Mouse (Mus musculus) midbrain, embryonic 11.5 days (tissue): ENCODE data around the gene Sfxn5. TPM values are rescaled to one million over a fixed set of nuclear protein-coding genes. Genes with fewer than 3 reads are reported as not detected.

Experiments
- ATAC-seq: fragments of 200-750 bp; cut with Nextera tagmentation; 2 replicates; pipeline ENCODE4 v1.8.0; 2017; ENCODE audit warnings: moderate TSS enrichment, moderate library complexity; ENCODE audit not compliant: low FRiP score
- DNase-seq: peaks from one replicate; pipeline ENCODE4 v3.0.0; 2015; ENCODE audit warnings: low spot score; ENCODE audit errors: missing footprints
- H3K27ac ChIP-seq: fragments of 300-500 bp; sonication (generic); 2 replicates; pipeline ENCODE4 v1.5.1; 2014; ENCODE audit warnings: low read depth, low read length
- H3K27me3 ChIP-seq: fragments of 300-500 bp; sonication (generic); 2 replicates; pipeline ENCODE4 v1.6.1; 2014; ENCODE audit warnings: mild to moderate bottlenecking, low read length, moderate library complexity, mixed read lengths; ENCODE audit not compliant: control insufficient read depth, insufficient read depth
- H3K36me3 ChIP-seq: fragments of 300-500 bp; sonication (generic); 2 replicates; pipeline ENCODE4 v1.6.1; 2014; ENCODE audit warnings: mild to moderate bottlenecking, low read length, moderate library complexity, mixed read lengths; ENCODE audit not compliant: control insufficient read depth, insufficient read depth
- H3K4me1 ChIP-seq: fragments of 300-500 bp; sonication (generic); 2 replicates; pipeline ENCODE4 v1.6.1; 2014; ENCODE audit warnings: low read length; ENCODE audit not compliant: control insufficient read depth, insufficient read depth
- H3K4me2 ChIP-seq: fragments of 300-500 bp; sonication (generic); 2 replicates; pipeline ENCODE4 v1.6.1; 2014; ENCODE audit warnings: mild to moderate bottlenecking, moderate library complexity
- H3K4me3 ChIP-seq: fragments of 300-500 bp; sonication (generic); 2 replicates; pipeline ENCODE4 v1.5.1; 2014; ENCODE audit warnings: low read depth, low read length
- H3K9ac ChIP-seq: fragments of 300-500 bp; sonication (generic); 2 replicates; pipeline ENCODE4 v1.6.1; 2014; ENCODE audit warnings: low read length
- H3K9me3 ChIP-seq: fragments of 300-500 bp; sonication (generic); 2 replicates; pipeline ENCODE4 v1.6.1; 2016; ENCODE audit warnings: low read length; ENCODE audit not compliant: control insufficient read depth
- WGBS: fragments of 180-500 bp; shearing (Covaris S2); extraction: QIAGEN DNeasy Blood & Tissue Kit; methylation state at CpG from one replicate; pipeline ENCODE4 v1.1.7; 2014; 5-methylcytosine and 5-hydroxymethylcytosine counted together
- polyA plus RNA-seq: library from polyadenylated mRNA; unstranded; fragments of >200 nt; fragmentation: Nextera tagmentation; extraction: Ambion mirVana; gene quantifications from 2 replicates; pipeline ENCODE4 v1.2.1, GENCODE M21; 2014

The Sfxn5 gene
- polyA plus RNA-seq, 1 experiment from 2014 or later: 6.2 TPM

DNA sequence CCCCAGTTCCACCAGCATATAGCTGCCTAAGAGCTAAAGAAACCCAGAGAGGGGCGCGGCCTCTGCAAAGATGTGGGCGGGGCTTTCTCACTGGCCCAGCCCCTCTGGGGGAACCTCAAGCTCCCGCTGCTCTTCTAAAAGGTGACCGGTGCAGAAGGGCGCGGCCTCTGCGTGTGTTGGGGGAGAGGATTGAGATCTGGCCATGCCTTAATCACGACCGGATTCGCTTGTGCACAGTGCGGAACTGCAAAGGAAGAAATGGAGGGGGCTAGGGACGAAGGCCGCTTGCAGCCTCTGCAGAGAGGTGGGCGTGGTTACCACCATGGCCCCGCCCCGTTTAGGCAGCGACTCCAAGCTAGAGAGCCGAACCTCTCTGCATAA lies 41.5 kb upstream of the Sfxn5 start:
- Histone ChIP-seq H3K4me2 (peak overlapping the region; percentile 97), H3K27ac (no peak overlapping the region; the same call in 1 of the 2 replicates), H3K9me3 (no peaks in the 10 kb centered on the region), H3K36me3 (no peaks in the 10 kb centered on the region), H3K4me3 (peak overlapping the region; percentile 66), H3K27me3 (no peaks in the 10 kb centered on the region; the same call in 1 of the 2 replicates), H3K9ac (peak overlapping the region; percentile 75), H3K4me1 (peaks cover 6% of the 10 kb centered on the region)
- peak; percentile 100 for DNase-seq
- WGBS: under 1% methylated on average over 19 of the region's 19 CpGs
- ATAC-seq: peak; percentile 98

DNA sequence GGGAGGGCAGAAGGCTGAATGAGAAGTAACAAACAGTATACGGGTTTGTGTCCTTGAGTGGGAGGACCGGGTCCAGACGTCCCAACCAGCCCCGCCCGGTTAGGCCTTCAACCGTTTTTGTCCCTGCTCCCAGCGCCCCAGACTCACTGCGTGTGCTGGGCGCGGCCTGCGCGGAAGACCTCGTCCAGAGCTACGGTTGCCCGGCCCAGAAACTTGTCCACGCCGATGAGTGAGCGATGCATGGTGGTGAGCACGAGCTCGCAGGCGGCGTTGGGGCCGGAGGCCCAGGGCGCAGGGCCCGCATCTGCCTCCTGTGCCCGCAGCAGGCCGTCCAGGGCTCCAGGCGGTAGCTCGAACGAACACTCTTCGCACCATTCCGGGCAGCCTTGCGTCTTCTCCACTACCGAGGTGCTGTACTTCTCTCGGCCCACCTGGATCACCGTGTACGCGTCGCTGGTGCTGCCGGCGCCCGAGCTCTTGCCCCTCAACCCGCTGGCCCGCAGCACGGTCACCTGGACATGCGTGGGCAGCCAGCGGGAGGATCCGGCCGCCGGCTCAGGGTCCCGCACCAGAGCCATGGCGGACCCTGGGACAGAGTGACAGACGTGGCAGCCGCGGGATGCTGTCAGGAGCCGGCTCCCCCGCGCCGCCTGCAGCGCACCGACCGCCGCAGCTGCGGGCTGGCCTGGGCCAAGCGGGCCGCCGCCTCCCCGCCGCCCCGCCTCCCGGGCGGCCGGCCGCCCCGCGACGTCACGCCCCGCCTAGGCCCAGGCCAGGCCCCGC lies 40.9 kb upstream of the Sfxn5 start, which contains the start of gene Rab11fip5:
TSS of gene Rab11fip5 (minus strand) at position 684 of the 783 bp plus-strand sequence.
- DNase-seq: peak; percentile 94
- Histone ChIP-seq H3K27ac (no peak within 1 kb of the TSS; the same call in 1 of the 2 replicates), H3K9me3 (no peaks in the 10 kb centered on the region), H3K27me3 (no peaks in the 10 kb centered on the region; the same call in 1 of the 2 replicates), H3K4me3 (peak within 1 kb of the TSS; percentile 66), H3K4me2 (peak within 1 kb of the TSS; percentile 97), H3K36me3 (no peaks in the 10 kb centered on the region), H3K9ac (peak within 1 kb of the TSS; percentile 75), H3K4me1 (peaks cover 6% of the 10 kb centered on the region)
- ATAC-seq: peak; percentile 47
- 1% methylated on average over 78 of the region's 80 CpGs for WGBS

GRCm38 (mm10) chr6:85373066-85373860 lies 40.0 kb upstream of the Sfxn5 start:
- Histone ChIP-seq H3K4me2 (peak overlapping the region; percentile 97), H3K4me3 (peak overlapping the region; percentile 66), H3K4me1 (peaks cover 6% of the 10 kb centered on the region), H3K9me3 (no peaks in the 10 kb centered on the region), H3K27me3 (no peaks in the 10 kb centered on the region; the same call in 1 of the 2 replicates), H3K36me3 (no peaks in the 10 kb centered on the region), H3K9ac (peak overlapping the region; percentile 75), H3K27ac (no peak overlapping the region)
- 84% methylated on average over 10 of the region's 10 CpGs for WGBS
- DNase-seq: peak; percentile 82
- no peak for ATAC-seq

DNA sequence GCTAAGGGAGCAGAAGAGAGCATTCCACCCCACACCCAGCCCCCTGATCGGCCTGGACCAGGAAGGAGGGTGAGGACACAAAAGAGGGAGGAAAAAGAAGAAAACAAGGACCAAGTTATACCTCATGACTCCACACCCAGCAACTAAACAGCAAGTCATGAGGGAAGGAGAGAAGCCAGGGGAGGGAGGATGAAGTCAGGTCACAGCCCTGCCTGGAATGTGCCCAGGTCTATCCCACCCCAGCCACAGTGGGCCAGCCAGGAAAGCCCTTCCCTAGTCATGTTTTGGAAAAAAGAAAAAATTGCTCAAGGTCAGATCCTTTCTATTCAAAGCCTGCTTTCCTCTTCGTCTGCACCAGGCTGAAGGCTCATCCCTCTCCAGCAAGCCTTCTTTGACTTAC lies 39.3 kb upstream of the Sfxn5 start:
- no peak overlapping the region for H3K27ac ChIP-seq
- no peaks in the 10 kb centered on the region; the same call in 1 of the 2 replicates for H3K27me3 ChIP-seq
- H3K36me3 ChIP-seq: no peaks in the 10 kb centered on the region
- peaks cover 6% of the 10 kb centered on the region for H3K4me1 ChIP-seq
- ATAC-seq (no peak), DNase-seq (peak; percentile 75)
- 89% methylated on average over 2 of the region's 2 CpGs for WGBS
- no peak overlapping the region for H3K4me2 ChIP-seq
- H3K9me3 ChIP-seq: no peaks in the 10 kb centered on the region
- H3K9ac ChIP-seq: no peak overlapping the region
- no peak overlapping the region for H3K4me3 ChIP-seq

DNA sequence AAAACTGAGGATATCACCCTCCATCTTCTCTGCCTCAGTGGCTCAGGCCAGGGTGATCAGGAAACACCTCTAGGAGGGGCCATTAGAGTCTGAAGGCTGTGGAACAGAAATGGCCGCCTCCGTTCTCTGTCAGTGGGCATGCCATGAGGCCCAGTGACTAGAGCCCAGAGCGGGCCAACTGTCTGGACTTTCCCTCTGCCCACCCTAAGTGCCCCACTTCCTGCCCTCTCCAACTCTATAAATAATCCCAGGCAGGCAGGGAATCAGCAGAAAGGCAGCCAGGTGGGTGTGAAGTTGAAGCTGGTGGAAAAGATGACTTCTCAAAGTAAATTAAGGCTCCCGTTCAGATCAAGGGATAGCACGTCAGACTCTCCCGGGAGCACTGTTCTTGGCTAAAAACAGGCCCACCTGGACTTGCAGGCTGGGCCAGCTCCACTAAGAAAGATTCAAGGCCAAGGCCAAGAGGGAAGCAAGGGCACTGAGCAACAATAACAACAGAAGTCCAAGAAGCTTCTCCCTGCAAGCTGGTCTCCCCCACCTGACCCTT lies 38.7 kb upstream of the Sfxn5 start:
- peak; percentile 80 for DNase-seq
- Histone ChIP-seq H3K9me3 (no peaks in the 10 kb centered on the region), H3K27me3 (no peaks in the 10 kb centered on the region; the same call in 1 of the 2 replicates), H3K4me1 (peaks cover 6% of the 10 kb centered on the region), H3K4me3 (no peak overlapping the region), H3K9ac (no peak overlapping the region), H3K4me2 (no peak overlapping the region), H3K27ac (no peak overlapping the region), H3K36me3 (no peaks in the 10 kb centered on the region)
- 84% methylated on average over 6 of the region's 6 CpGs for WGBS
- ATAC-seq: no peak

GRCm38 (mm10) chr6:85370666-85371430 lies 37.6 kb upstream of the Sfxn5 start:
- no peaks in the 10 kb centered on the region; the same call in 1 of the 2 replicates for H3K27me3 ChIP-seq
- DNase-seq: peak; percentile 49
- no peak overlapping the region for H3K9ac ChIP-seq
- H3K27ac ChIP-seq: no peak overlapping the region
- no peaks in the 10 kb centered on the region for H3K36me3 ChIP-seq
- no peak overlapping the region for H3K4me3 ChIP-seq
- peaks cover 6% of the 10 kb centered on the region for H3K4me1 ChIP-seq
- H3K4me2 ChIP-seq: no peak overlapping the region
- no peaks in the 10 kb centered on the region for H3K9me3 ChIP-seq
- no peak for ATAC-seq
- WGBS: 92% methylated on average over 9 of the region's 9 CpGs

DNA sequence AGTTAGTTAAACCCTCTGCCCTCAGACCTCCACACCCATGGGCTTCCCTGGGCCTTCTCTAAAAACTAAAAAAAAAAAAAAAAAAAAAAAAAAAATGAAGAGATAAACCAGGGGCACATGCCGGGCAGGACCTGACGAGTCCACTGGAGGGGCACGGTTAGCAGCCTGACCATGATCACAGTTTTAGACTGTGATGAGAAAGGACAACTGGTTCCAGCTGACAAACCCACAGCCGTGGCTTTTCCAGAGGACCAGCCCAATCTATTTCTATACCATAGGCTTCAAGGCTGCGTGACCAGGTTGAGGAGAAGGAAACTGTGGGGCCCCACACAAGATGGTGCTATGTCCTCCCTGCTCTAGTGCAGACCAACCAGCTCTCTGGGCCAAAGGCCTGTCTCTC lies 36.8 kb upstream of the Sfxn5 start:
- Histone ChIP-seq H3K9ac (no peak overlapping the region), H3K4me2 (no peak overlapping the region), H3K27ac (no peak overlapping the region), H3K4me3 (no peak overlapping the region), H3K27me3 (no peaks in the 10 kb centered on the region; the same call in 1 of the 2 replicates), H3K4me1 (peaks cover 5% of the 10 kb centered on the region), H3K36me3 (no peaks in the 10 kb centered on the region), H3K9me3 (no peaks in the 10 kb centered on the region)
- DNase-seq (peak; percentile 31), ATAC-seq (no peak)
- WGBS: 89% methylated on average over 5 of the region's 5 CpGs

DNA sequence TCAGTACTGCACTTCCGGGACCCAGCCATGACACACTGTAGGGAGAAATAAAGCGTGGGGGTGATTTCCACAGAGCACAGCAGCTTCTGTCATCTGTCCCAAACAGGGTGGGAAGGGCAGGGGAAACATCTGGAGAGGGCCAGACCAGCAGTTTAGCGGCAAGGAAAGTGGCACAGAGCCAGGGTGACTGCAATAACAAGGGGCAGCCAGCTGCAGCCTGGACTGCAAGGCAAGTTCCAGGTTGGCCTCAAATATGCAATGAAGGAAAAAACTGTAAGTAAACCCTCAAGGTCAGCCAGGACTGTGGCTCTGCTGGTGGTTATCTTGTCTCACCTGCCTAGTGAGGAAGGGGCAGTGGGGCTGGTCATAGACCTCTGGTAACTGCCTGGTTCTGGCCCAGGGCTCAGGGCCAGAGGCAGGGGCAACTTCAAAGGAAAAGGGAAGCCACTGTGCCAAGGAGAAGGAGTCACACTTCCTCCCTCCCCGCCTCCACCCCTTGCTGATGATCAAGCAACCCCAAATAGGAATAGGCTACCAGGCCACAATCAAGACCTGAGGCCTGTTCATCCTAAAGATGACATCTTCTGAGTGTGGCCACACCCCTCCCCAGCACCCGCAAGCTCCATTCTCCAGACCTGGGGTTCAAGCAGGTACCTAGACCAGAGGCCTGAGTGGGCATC lies 36.1 kb upstream of the Sfxn5 start:
- DNase-seq (peak; percentile 62), ATAC-seq (no peak)
- WGBS: 84% methylated on average over 5 of the region's 5 CpGs
- Histone ChIP-seq H3K4me1 (peaks cover 4% of the 10 kb centered on the region), H3K27me3 (no peaks in the 10 kb centered on the region; the same call in 1 of the 2 replicates), H3K9me3 (no peaks in the 10 kb centered on the region), H3K36me3 (no peaks in the 10 kb centered on the region), H3K27ac (no peak overlapping the region), H3K9ac (no peak overlapping the region), H3K4me2 (no peak overlapping the region), H3K4me3 (no peak overlapping the region)
